Mouse (Mus musculus) layer of hippocampus, postnatal 14 days (tissue): Measurements from ENCODE around the gene Asphd2. TPM values are rescaled to one million over a fixed set of nuclear protein-coding genes. Genes with fewer than 3 reads are reported as not detected.
A peak's percentile ranks its signal among the peaks of the same experiment; 100 is the strongest.

Experiments used
- DNase-seq, 2 experiments: peaks; one replicate each; pipeline ENCODE4 v3.0.0; 2021 to 2022; ENCODE audit warnings: low spot score in 2 of 2, mixed read lengths in 1 of 2
- total RNA-seq, 2 experiments: library from RNA; stranded (reverse); gene quantifications; 2 replicates each; pipeline ENCODE4 v1.2.3; 2021

Asphd2 gene
- total RNA-seq, 2 experiments from 2014 or later: 161 to 174 TPM

GRCm38 (mm10) chr5:112355910-112356309, 38.8 kb downstream of the Asphd2 start, which contains the start of gene Gm6583:
Gene Gm6583 (minus strand): TSS chr5:112356033.
- no peak for DNase-seq

GRCm38 (mm10) chr5:112355493-112355892, 39.2 kb downstream of the Asphd2 start:
- no peak for DNase-seq

- no peak for DNase-seq
These were observed 45.5 kb downstream of the Asphd2 start for GRCm38 (mm10) chr5:112349169-112349568.

GRCm38 (mm10) chr5:112346211-112346965, 48.3 kb downstream of the Asphd2 start:
- DNase-seq: no peak

GRCm38 (mm10) chr5:112344092-112344960, 50.3 kb downstream of the Asphd2 start:
- DNase-seq: peak in 1 of 2 experiments; percentile 71

- no peak for DNase-seq
These were observed 51.5 kb downstream of the Asphd2 start for GRCm38 (mm10) chr5:112343205-112343595.

- DNase-seq: peak; percentile 89 to 92
These were observed 52.0 kb downstream of the Asphd2 start, which contains the start of the genes Srrd and Hps4 for GRCm38 (mm10) chr5:112342463-112343204. Gene Srrd (minus strand): TSS chr5:112343040. Gene Hps4 (plus strand): TSS chr5:112343083.

GRCm38 (mm10) chr5:112339215-112339614, 55.5 kb downstream of the Asphd2 start:
- no peak for DNase-seq

GRCm38 (mm10) chr5:112337004-112337403, 57.7 kb downstream of the Asphd2 start:
- no peak for DNase-seq

- no peak for DNase-seq
These were observed 59.2 kb downstream of the Asphd2 start for GRCm38 (mm10) chr5:112335473-112335872.

Other genes with a start within 250 kb of the Asphd2 start
- 1 to 10 TPM; 1.1 to 1.8 TPM for gene Cryba4, start 142.3 kb downstream of the Asphd2 start, total RNA-seq
- gene Crybb1, start 139.1 kb downstream of the Asphd2 start, total RNA-seq: 10 to 100 TPM; 16.1 to 17.5 TPM
- 10 to 100 TPM; 41.1 to 43.0 TPM for gene Tpst2, start 118.2 kb downstream of the Asphd2 start, total RNA-seq
- 10 to 100 TPM; 34.9 to 36.8 TPM for gene Tfip11, start 68.5 kb downstream of the Asphd2 start, total RNA-seq
- 10 to 100 TPM; 26.4 to 30.1 TPM for gene Srrd, start 51.8 kb downstream of the Asphd2 start, total RNA-seq
- gene Hps4, start 51.8 kb downstream of the Asphd2 start, total RNA-seq: 10 to 100 TPM; 25.0 to 29.9 TPM
- gene Gm6583, start 38.8 kb downstream of the Asphd2 start, total RNA-seq: not detected
- gene Gm6588, start 54.6 kb upstream of the Asphd2 start, total RNA-seq: not detected
- 100 to 1,000 TPM; 202 to 218 TPM for gene Sez6l, start 182.3 kb upstream of the Asphd2 start, total RNA-seq